Mouse (Mus musculus) stomach, embryonic 14.5 days (tissue): Measurements from ENCODE around the gene Npr1. TPM values are rescaled to one million over a fixed set of nuclear protein-coding genes. Genes with fewer than 3 reads are reported as not detected.

Experiments
- ATAC-seq: fragments of 200-750 bp; cut with Nextera tagmentation; 2 replicates; pipeline ENCODE4 v1.8.0; 2017; ENCODE audit warnings: low read depth, moderate TSS enrichment; ENCODE audit not compliant: insufficient number of reproducible peaks, insufficient read depth, low FRiP score
- H3K27ac ChIP-seq: fragments of 300-500 bp; sonication (generic); 2 replicates; pipeline ENCODE4 v1.5.1; 2014; ENCODE audit warnings: mild to moderate bottlenecking, low read length, moderate library complexity, mixed read lengths
- H3K27me3 ChIP-seq: fragments of 300-500 bp; sonication (generic); 2 replicates; pipeline ENCODE4 v1.6.1; 2014; ENCODE audit warnings: low read length, control low read depth, mixed read lengths; ENCODE audit not compliant: control insufficient read depth, insufficient read depth
- H3K36me3 ChIP-seq: fragments of 300-500 bp; sonication (generic); 2 replicates; pipeline ENCODE4 v1.6.1; 2014; ENCODE audit warnings: mild to moderate bottlenecking, control low read depth, low read length, moderate library complexity, mixed read lengths; ENCODE audit not compliant: control insufficient read depth, insufficient read depth
- H3K4me1 ChIP-seq: fragments of 300-500 bp; sonication (generic); 2 replicates; pipeline ENCODE4 v1.6.1; 2014; ENCODE audit warnings: low read length, control low read depth, mixed read lengths; ENCODE audit not compliant: control insufficient read depth, insufficient read depth
- H3K4me2 ChIP-seq: fragments of 300-500 bp; sonication (generic); replicated peaks from 2 replicates; pipeline ENCODE4 v1.6.1; 2014; ENCODE audit warnings: low read depth, low read length, control low read depth
- H3K4me3 ChIP-seq: fragments of 300-500 bp; sonication (generic); 2 replicates; pipeline ENCODE4 v1.5.1; 2014; ENCODE audit warnings: low read depth, low read length, control low read depth
- H3K9ac ChIP-seq: fragments of 300-500 bp; sonication (generic); replicated peaks from 2 replicates; pipeline ENCODE4 v1.6.1; 2014; ENCODE audit warnings: low read depth, mild to moderate bottlenecking, control low read depth, low read length, moderate library complexity, mixed read lengths
- H3K9me3 ChIP-seq: fragments of 300-500 bp; sonication (generic); 2 replicates; pipeline ENCODE4 v1.6.1; 2016; ENCODE audit warnings: low read depth, low read length, control low read depth; ENCODE audit not compliant: control insufficient read depth
- WGBS: fragments of 180-500 bp; shearing (Covaris S2); extraction: QIAGEN DNeasy Blood & Tissue Kit; methylation state at CpG from one replicate; pipeline ENCODE4 v1.1.7; 2014; 5-methylcytosine and 5-hydroxymethylcytosine counted together
- polyA plus RNA-seq: library from polyadenylated mRNA; unstranded; fragments of >200 nt; fragmentation: Nextera tagmentation; extraction: Ambion mirVana; gene quantifications from 2 replicates; pipeline ENCODE4 v1.2.1, GENCODE M21; 2014

The Npr1 gene
- polyA plus RNA-seq: 4.6 and 4.8 TPM in 2 replicates

- peaks cover 11% of the 10 kb centered on the region for H3K27me3 ChIP-seq
- H3K4me3 ChIP-seq: peak within 1 kb of the TSS; percentile 52
- no peak within 1 kb of the TSS for H3K27ac ChIP-seq
- ATAC-seq: peak; percentile 53
- peak within 1 kb of the TSS; percentile 95 for H3K4me2 ChIP-seq
- no peaks in the 10 kb centered on the region for H3K36me3 ChIP-seq
- no peaks in the 10 kb centered on the region for H3K9me3 ChIP-seq
- peak within 1 kb of the TSS; percentile 33; the same call in 1 of the 2 replicates for H3K9ac ChIP-seq
- peaks cover 4% of the 10 kb centered on the region; the same call in 1 of the 2 replicates for H3K4me1 ChIP-seq
- WGBS: under 1% methylated on average over 35 of the region's 49 CpGs
Measured at GRCm38 (mm10) chr3:90465686-90466310, at the start of gene Npr1. Gene Npr1, minus strand, starts transcription at chr3:90465866.

- no peak for ATAC-seq
- 25% methylated on average over 1 of the region's 1 CpGs for WGBS
- H3K9ac ChIP-seq: peak overlapping the region; percentile 38; the same call in 1 of the 2 replicates
Measured at GRCm38 (mm10) chr3:90515242-90515641, 49.6 kb upstream of the Npr1 start.

GRCm38 (mm10) chr3:90514691-90515090 is 49.0 kb upstream of the Npr1 start:
- peak; percentile 82 for ATAC-seq
- H3K27me3 ChIP-seq: no peaks in the 10 kb centered on the region
- peak overlapping the region; percentile 31 for H3K4me3 ChIP-seq
- H3K4me2 ChIP-seq: peak overlapping the region; percentile 75
- 0% methylated on average over 10 of the region's 10 CpGs for WGBS
- peaks cover 6% of the 10 kb centered on the region for H3K4me1 ChIP-seq
- no peak overlapping the region for H3K27ac ChIP-seq
- peak overlapping the region; percentile 38; the same call in 1 of the 2 replicates for H3K9ac ChIP-seq
- H3K36me3 ChIP-seq: no peaks in the 10 kb centered on the region
- H3K9me3 ChIP-seq: no peaks in the 10 kb centered on the region

More at GRCm38 (mm10) chr3:90515242-90515641, 49.6 kb upstream of the Npr1 start:
- peak overlapping the region; percentile 31 for H3K4me3 ChIP-seq
- H3K36me3 ChIP-seq: no peaks in the 10 kb centered on the region
- no peaks in the 10 kb centered on the region for H3K27me3 ChIP-seq
- H3K9me3 ChIP-seq: no peaks in the 10 kb centered on the region
- no peak overlapping the region for H3K27ac ChIP-seq
- H3K4me2 ChIP-seq: peak overlapping the region; percentile 75
- H3K4me1 ChIP-seq: peaks cover 6% of the 10 kb centered on the region

- H3K9ac ChIP-seq: peak within 1 kb of the TSS; percentile 38; the same call in 1 of the 2 replicates
- no peaks in the 10 kb centered on the region for H3K9me3 ChIP-seq
- WGBS: 7% methylated on average over 25 of the region's 25 CpGs
- H3K27me3 ChIP-seq: no peaks in the 10 kb centered on the region
- H3K36me3 ChIP-seq: no peaks in the 10 kb centered on the region
- H3K4me3 ChIP-seq: peak within 1 kb of the TSS; percentile 31
- ATAC-seq: peak; percentile 31
- H3K4me2 ChIP-seq: peak within 1 kb of the TSS; percentile 75
- H3K27ac ChIP-seq: no peak within 1 kb of the TSS; the same call in 1 of the 2 replicates
- peaks cover 6% of the 10 kb centered on the region for H3K4me1 ChIP-seq
Measured at GRCm38 (mm10) chr3:90513796-90514590, 48.3 kb upstream of the Npr1 start, which contains the start of the genes S100a1 and S100a13. Gene S100a1, minus strand, starts transcription at chr3:90514392. Gene S100a13, plus strand, starts transcription at chr3:90514435.

- 70% methylated on average over 9 of the region's 9 CpGs for WGBS
- no peak overlapping the region for H3K9ac ChIP-seq
- no peak overlapping the region for H3K27ac ChIP-seq
- no peaks in the 10 kb centered on the region for H3K27me3 ChIP-seq
- H3K36me3 ChIP-seq: no peaks in the 10 kb centered on the region
- no peak overlapping the region for H3K4me3 ChIP-seq
- no peak for ATAC-seq
- H3K4me2 ChIP-seq: no peak overlapping the region
- no peaks in the 10 kb centered on the region for H3K9me3 ChIP-seq
- peaks cover 6% of the 10 kb centered on the region for H3K4me1 ChIP-seq
Measured at GRCm38 (mm10) chr3:90512948-90513642, 47.4 kb upstream of the Npr1 start.

- WGBS: 90% methylated on average over 5 of the region's 5 CpGs
- no peak overlapping the region for H3K4me2 ChIP-seq
- no peak overlapping the region for H3K4me3 ChIP-seq
- H3K9ac ChIP-seq: no peak overlapping the region
- no peaks in the 10 kb centered on the region for H3K27me3 ChIP-seq
- peaks cover 4% of the 10 kb centered on the region for H3K36me3 ChIP-seq
- peaks cover 14% of the 10 kb centered on the region for H3K4me1 ChIP-seq
- H3K9me3 ChIP-seq: no peaks in the 10 kb centered on the region
- no peak for ATAC-seq
- no peak overlapping the region for H3K27ac ChIP-seq
Measured at GRCm38 (mm10) chr3:90512276-90512675, 46.6 kb upstream of the Npr1 start.

GRCm38 (mm10) chr3:90509747-90510123 is 44.1 kb upstream of the Npr1 start:
- Histone ChIP-seq H3K36me3 (peaks cover 29% of the 10 kb centered on the region), H3K4me2 (peak overlapping the region; percentile 29), H3K27ac (no peak overlapping the region; the same call in 1 of the 2 replicates), H3K9ac (no peak overlapping the region), H3K4me1 (peaks cover 12% of the 10 kb centered on the region; the same call in 1 of the 2 replicates), H3K9me3 (no peaks in the 10 kb centered on the region), H3K27me3 (no peaks in the 10 kb centered on the region), H3K4me3 (peak overlapping the region; percentile 71)
- no peak for ATAC-seq
- 26% methylated on average over 2 of the region's 2 CpGs for WGBS
